Mouse (Mus musculus) megakaryocyte-erythroid progenitor cell, adult 5 weeks (primary cell): ENCODE measurements around the gene Pgap2. TPM values are rescaled to one million over a fixed set of nuclear protein-coding genes. Genes with fewer than 3 reads are reported as not detected.

Experiments
- polyA plus RNA-seq: library from polyadenylated mRNA; stranded (reverse); fragments of >175 nt; gene quantifications from 2 replicates; pipeline ENCODE4 v1.2.3, GENCODE M21; 2012

The Pgap2 gene
- polyA plus RNA-seq, result 36.3 and 45.3 TPM in 2 replicates

GRCm38 (mm10) chr7:102209756-102210721, at the start of gene Pgap2, which contains the start of gene Nup98:
Pgap2 (plus strand) TSS chr7:102210208.
Nup98 (minus strand) TSS chr7:102210176.

GRCm38 (mm10) chr7:102255954-102256353, 45.9 kb downstream of the Pgap2 start, which contains the start of gene Rhog:
Rhog (minus strand) TSS chr7:102256054.

GRCm38 (mm10) chr7:102267601-102268394, 57.8 kb downstream of the Pgap2 start, which contains the start of gene Stim1:
Stim1 (plus strand) TSS chr7:102267806.

Other genes with a start within 250 kb of the Pgap2 start
- 7.0 and 11.9 TPM in 2 replicates for gene Il18bp, start 191.5 kb upstream of the Pgap2 start, polyA plus RNA-seq
- gene Rnf121, start 144.7 kb upstream of the Pgap2 start, polyA plus RNA-seq, result 3.2 and 3.7 TPM in 2 replicates
- 18.2 and 25.0 TPM in 2 replicates for gene Xndc1, start 144.7 kb upstream of the Pgap2 start, polyA plus RNA-seq
- 0.90 and 1.6 TPM in 2 replicates for gene Xntrpc, start 144.5 kb upstream of the Pgap2 start, polyA plus RNA-seq
- 1.0 and 1.4 TPM in 2 replicates for gene Trpc2, start 127.1 kb upstream of the Pgap2 start, polyA plus RNA-seq
- gene Art1, start 108.5 kb upstream of the Pgap2 start, polyA plus RNA-seq, result 0.04 TPM in 1 of 2 replicates, not detected in the other
- gene Art5, start 100.7 kb upstream of the Pgap2 start, polyA plus RNA-seq, result 0.36 and 0.67 TPM in 2 replicates
- gene Chrna10, start 93.4 kb upstream of the Pgap2 start, polyA plus RNA-seq, result 0.06 TPM in 1 of 2 replicates, not detected in the other
- gene Nup98, start within 50 bp of the Pgap2 start, polyA plus RNA-seq, result 6.3 and 6.6 TPM in 2 replicates
- 163 and 199 TPM in 2 replicates for gene Rhog, start 45.8 kb downstream of the Pgap2 start, polyA plus RNA-seq
- gene Stim1, start 57.6 kb downstream of the Pgap2 start, polyA plus RNA-seq, result 47.6 and 63.0 TPM in 2 replicates
- gene Rrm1, start 231.5 kb downstream of the Pgap2 start, polyA plus RNA-seq, result 32.2 and 50.2 TPM in 2 replicates